In genomic region chr3:115818734-115819133, GRCm38 (mm10) we compare ENCODE assay signal across 14 mouse cellular contexts.
DNase-seq lines count a peak whose midpoint lies in the region; ATAC-seq and TF ChIP-seq lines count a peak whose summit lies in the region.
"Had no signal": no experiment of that assay in that cellular context is flagged by ENCODE, and none has a peak within 500 bp of the region (broad histone marks: within the 10 kb centered on the region; RNA-seq: fewer than 3 reads in every experiment).

No protein-coding gene starts in this region.

- peaks cover 69% of the 10 kb centered on the region for H3K4me1 ChIP-seq in heart, embryonic 13.5 days
- peaks cover 0 to 43% of the 10 kb centered on the region in 2 experiments; a peak in 3 of 4 replicates for H3K4me1 ChIP-seq in CH12.LX (ENCODE audit: control insufficient read depth in 1 of 2, insufficient read depth in 2 of 2)
- H3K4me1 ChIP-seq in liver, postnatal 0 days (ENCODE audit: insufficient read depth) = peaks cover 15% of the 10 kb centered on the region
- H3K4me1 ChIP-seq: midbrain, embryonic 15.5 days; neural tube, embryonic 12.5 days had no signal

- no peak for TF ChIP-seq RAD21 in CH12.LX (IDR thresholded peaks at IDR 0.05; ENCODE audit: low read depth, low read length)

- TF ChIP-seq EP300 in CH12.LX (IDR thresholded peaks at IDR 0.05; ENCODE audit: low read length) = peak; percentile 66
- TF ChIP-seq EP300 in liver, postnatal 0 days (IDR thresholded peaks at IDR 0.05; ENCODE audit: low read depth) = no peak

- dilution Hi-C loops in CH12.LX (cut with MboI; ENCODE audit: extremely low pct_ligation_motif_present, extremely low pct_unique_long_range_greater_than_20kb, low sequenced_read_pairs) = no loop called here

- no peak overlapping the region for H3K9ac ChIP-seq in heart, embryonic 13.5 days
- H3K9ac ChIP-seq in CH12.LX (ENCODE audit: insufficient read depth, low read depth) = peak overlapping the region; percentile 9; the same call in 1 of the 2 replicates
- H3K9ac ChIP-seq in liver, postnatal 0 days (replicated peaks) = 0 out of 2 replicates have a peak overlapping the region, but pooled peaks have one; percentile 21
- H3K9ac ChIP-seq: limb, embryonic 13.5 days; midbrain, embryonic 15.5 days; neural tube, embryonic 12.5 days had no signal

- no peak for DNase-seq in heart, adult 9 months (ENCODE audit: low spot score in 2 of 2)
- peak; percentile 57 for DNase-seq in CH12.LX (ENCODE audit: extremely low read depth)
- DNase-seq in liver, postnatal 0 days = no peak
- DNase-seq in adrenal gland, postnatal 10 days = no peak
- DNase-seq in cerebellum, adult 8-10 months = no peak
- DNase-seq: cerebellum, adult 9-10 months; kidney, adult 8-10 months; lung, postnatal 10 days had no signal

- 52% methylated on average over 7 of the region's 7 CpGs for WGBS in heart, embryonic 13.5 days
- 22% methylated on average over 7 of the region's 7 CpGs for WGBS in liver, postnatal 0 days (ENCODE audit: insufficient replicate concordance)

- no peaks in the 10 kb centered on the region for H3K9me3 ChIP-seq in heart, embryonic 13.5 days
- H3K9me3 ChIP-seq in CH12.LX (replicated peaks; ENCODE audit: low read length) = no peaks in the 10 kb centered on the region
- H3K9me3 ChIP-seq in liver, postnatal 0 days (ENCODE audit: low read length) = no peaks in the 10 kb centered on the region
- H3K9me3 ChIP-seq: limb, embryonic 13.5 days; midbrain, embryonic 15.5 days; neural tube, embryonic 12.5 days had no signal

- H3K27ac ChIP-seq in heart, embryonic 13.5 days (replicated peaks) = peak overlapping the region; percentile 88
- H3K27ac ChIP-seq in CH12.LX (ENCODE audit: insufficient read depth, low read depth) = no peak overlapping the region
- no peak overlapping the region for H3K27ac ChIP-seq in liver, postnatal 0 days (ENCODE audit: low read depth)
- H3K27ac ChIP-seq: limb, embryonic 13.5 days; midbrain, embryonic 15.5 days; neural tube, embryonic 12.5 days had no signal

- ATAC-seq in heart, embryonic 13.5 days (ENCODE audit: extremely low read depth, insufficient number of reproducible peaks, low FRiP score, low TSS enrichment) = no peak
- ATAC-seq in granulocyte monocyte progenitor cell, adult 5-6 weeks (replicated peaks; ENCODE audit: poor library complexity, severe bottlenecking) = peak; percentile 63
- no peak for ATAC-seq in liver, postnatal 0 days
- ATAC-seq: hindbrain, embryonic 16.5 days had no signal

- H3K27me3 ChIP-seq in heart, embryonic 13.5 days (replicated peaks) = no peaks in the 10 kb centered on the region
- peaks cover 10% of the 10 kb centered on the region for H3K27me3 ChIP-seq in CH12.LX (replicated peaks)
- H3K27me3 ChIP-seq in liver, postnatal 0 days (ENCODE audit: insufficient read depth, low read length) = no peaks in the 10 kb centered on the region
- H3K27me3 ChIP-seq: limb, embryonic 13.5 days; midbrain, embryonic 15.5 days; neural tube, embryonic 12.5 days had no signal

- in situ Hi-C loops in CH12.LX (cut with MboI; ENCODE audit: low pct_ligation_motif_present, low pct_unique_long_range_greater_than_20kb, low sequenced_read_pairs) = loop anchor here (10.0 kb wide), 1 partner anchor 66 kb away; the partner anchor contains the start of gene Dph5

- TF ChIP-seq POLR2A in CH12.LX (IDR thresholded peaks at IDR 0.05; ENCODE audit: low read depth, low read length) = no peak

- H3K79me2 ChIP-seq in CH12.LX (replicated peaks; ENCODE audit: control insufficient read depth, extremely low read depth, insufficient read depth, poor library complexity, severe bottlenecking) = no peaks in the 10 kb centered on the region

- H3K4me2 ChIP-seq in heart, embryonic 13.5 days = no peak overlapping the region
- H3K4me2 ChIP-seq in CH12.LX (ENCODE audit: insufficient read depth, low read depth, poor library complexity, severe bottlenecking) = peak overlapping the region; percentile 99
- H3K4me2 ChIP-seq in liver, postnatal 0 days (ENCODE audit: low read depth, low read length) = peak overlapping the region; percentile 51
- H3K4me2 ChIP-seq: limb, embryonic 13.5 days; midbrain, embryonic 15.5 days; neural tube, embryonic 12.5 days had no signal

- H3K36me3 ChIP-seq in heart, embryonic 13.5 days = no peaks in the 10 kb centered on the region
- no peaks in the 10 kb centered on the region for H3K36me3 ChIP-seq in CH12.LX (replicated peaks in 1 of 2; ENCODE audit: control insufficient read depth in 1 of 2, insufficient read depth in 1 of 2, low read length in 1 of 2)
- H3K36me3 ChIP-seq in liver, postnatal 0 days (replicated peaks; ENCODE audit: insufficient read depth, low read length) = no peaks in the 10 kb centered on the region
- H3K36me3 ChIP-seq: limb, embryonic 13.5 days; midbrain, embryonic 15.5 days; neural tube, embryonic 12.5 days had no signal

- no peak overlapping the region for H3K4me3 ChIP-seq in heart, embryonic 13.5 days
- peak overlapping the region; percentile 1 to 25 (median 8) for H3K4me3 ChIP-seq in CH12.LX (replicated peaks in 1 of 3; ENCODE audit: low read depth in 2 of 3, low read length in 2 of 3, poor library complexity in 1 of 3)
- no peak overlapping the region for H3K4me3 ChIP-seq in liver, postnatal 0 days (ENCODE audit: low read depth, low read length)
- H3K4me3 ChIP-seq: limb, embryonic 13.5 days; midbrain, embryonic 15.5 days; neural tube, embryonic 12.5 days had no signal

- TF ChIP-seq CTCF in CH12.LX (conservative IDR thresholded peaks at IDR 0.05 in 1 of 2, IDR thresholded peaks at IDR 0.05 in 1 of 2; ENCODE audit: low read depth in 2 of 2, low read length in 2 of 2) = no peak
- no peak for TF ChIP-seq CTCF in liver, postnatal 0 days (IDR thresholded peaks at IDR 0.05; ENCODE audit: low read depth)

TF ChIP-seq in CH12.LX, 34 proteins besides CTCF, POLR2A, EP300 and RAD21:
- TF ChIP-seq IRF4 (IDR thresholded peaks at IDR 0.05; ENCODE audit: low read depth, low read length) (peak; percentile 40; the same call in 1 of the 2 replicates), GABPA (IDR thresholded peaks at IDR 0.05; ENCODE audit: insufficient replicate concordance, low read depth, low read length) (no peak), MAX (IDR thresholded peaks at IDR 0.05; ENCODE audit: low read length) (peak; percentile 18; the same call in 1 of the 2 replicates), BHLHE40 (IDR thresholded peaks at IDR 0.05; ENCODE audit: low read depth, low read length) (peak; percentile 89), ETS1 (conservative IDR thresholded peaks at IDR 0.05; ENCODE audit: low read depth, low read length) (peak; percentile 56; the same call in 1 of the 2 replicates), CHD1 (IDR thresholded peaks at IDR 0.05; ENCODE audit: low read depth, low read length) (no peak), UBTF (IDR thresholded peaks at IDR 0.05; ENCODE audit: low read depth, low read length) (no peak), MYC (IDR thresholded peaks at IDR 0.05; ENCODE audit: low read depth, low read length) (peak; percentile 43; the same call in 1 of the 2 replicates)

Comparison
In these comparisons a context has a peak if more than half of its experiments do, and no peak if none do; other contexts are left out.
1. H3K4me3 ChIP-seq: peak in CH12.LX (3 of 3); none in heart, embryonic 13.5 days (single experiment) and liver, postnatal 0 days (single experiment).